Mouse (Mus musculus): ENCODE data around the gene Retsat. TPM values are rescaled to one million over a fixed set of nuclear protein-coding genes. Genes with fewer than 3 reads are reported as not detected.

Retsat gene
- total RNA-seq (2014; rRNA removed; ENCODE audit: low replicate concordance) = 21.8 and 41.8 TPM in 2 replicates
- polyA plus RNA-seq (2015; fragmentation: Nextera tagmentation; extraction: Ambion mirVana) = 64.4 and 69.1 TPM in 2 replicates

- Histone ChIP-seq H3K4me2 (ENCODE audit: low read depth, low read length) (peak within 1 kb of the TSS; percentile 77), H3K27me3 (ENCODE audit: control insufficient read depth, insufficient read depth, low read length) (no peaks in the 10 kb centered on the region), H3K4me1 (ENCODE audit: control insufficient read depth, insufficient read depth) (peaks cover 19% of the 10 kb centered on the region), H3K9me3 (replicated peaks; ENCODE audit: control insufficient read depth, low read length) (no peaks in the 10 kb centered on the region), H3K4me3 (ENCODE audit: low read depth, low read length) (peak within 1 kb of the TSS; percentile 62), H3K9ac (replicated peaks; ENCODE audit: low read depth, low read length) (peak within 1 kb of the TSS; percentile 63), H3K27ac (ENCODE audit: low read depth) (peak within 1 kb of the TSS; percentile 96), H3K36me3 (replicated peaks; ENCODE audit: control insufficient read depth, insufficient read depth, low read length) (peaks cover 11% of the 10 kb centered on the region; the same call in 1 of the 2 replicates)
- ATAC-seq (ENCODE audit: insufficient read depth, low read depth) (peak; percentile 88), DNase-seq (ENCODE audit: low spot score) (peak; percentile 99)
- WGBS = under 1% methylated on average over 38 of the region's 38 CpGs
- no peak for TF ChIP-seq CTCF (IDR thresholded peaks at IDR 0.05; ENCODE audit: low read depth)
- TF ChIP-seq EP300 (IDR thresholded peaks at IDR 0.05; ENCODE audit: low read depth) = peak; percentile 72; the same call in 1 of the 2 replicates
Observed at GRCm38 (mm10) chr6:72597956-72598753, at the start of gene Retsat, which contains the start of gene Elmod3. Retsat (plus strand) TSS chr6:72598475. Elmod3 (minus strand) TSS chr6:72598413.

DNA sequence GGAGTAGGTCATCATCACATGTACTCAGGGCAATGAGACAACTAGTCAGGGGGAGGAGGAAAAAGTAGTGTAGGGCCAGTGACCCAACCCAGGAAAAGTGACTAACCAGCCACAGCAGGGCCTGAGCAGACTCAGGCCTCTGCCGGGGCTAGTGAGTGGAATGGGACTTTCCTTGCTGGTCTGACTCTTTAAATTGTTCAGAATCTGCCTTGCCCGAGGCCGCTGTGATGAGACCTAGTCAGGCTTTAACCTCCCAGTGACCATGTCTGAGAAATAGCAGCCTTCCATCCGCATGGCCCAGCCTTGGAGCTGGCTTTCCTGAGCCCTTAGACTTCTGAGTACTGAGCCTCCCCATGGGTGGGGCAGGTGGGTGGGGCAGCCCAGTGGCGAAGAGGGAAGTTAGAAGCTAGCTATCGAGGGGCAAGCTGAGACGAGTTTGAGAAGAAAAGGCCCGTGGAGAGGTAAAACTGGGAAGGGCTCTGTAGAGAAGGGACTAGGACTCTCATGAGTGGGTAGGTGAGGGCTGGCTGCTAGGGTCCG is 49.2 kb upstream of the Retsat start:
- peak overlapping the region; percentile 18 for H3K27ac ChIP-seq (ENCODE audit: low read depth)
- no peak overlapping the region for H3K9ac ChIP-seq (replicated peaks; ENCODE audit: low read depth, low read length)
- no peaks in the 10 kb centered on the region for H3K36me3 ChIP-seq (replicated peaks; ENCODE audit: control insufficient read depth, insufficient read depth, low read length)
- ATAC-seq (ENCODE audit: insufficient read depth, low read depth) (no peak), DNase-seq (ENCODE audit: low spot score) (no peak)
- no peak overlapping the region for H3K4me3 ChIP-seq (ENCODE audit: low read depth, low read length)
- no peaks in the 10 kb centered on the region for H3K27me3 ChIP-seq (ENCODE audit: control insufficient read depth, insufficient read depth, low read length)
- H3K9me3 ChIP-seq (replicated peaks; ENCODE audit: control insufficient read depth, low read length) = no peaks in the 10 kb centered on the region
- H3K4me1 ChIP-seq (ENCODE audit: control insufficient read depth, insufficient read depth) = peaks cover 6% of the 10 kb centered on the region; the same call in 1 of the 2 replicates
- WGBS = 50% methylated on average over 9 of the region's 9 CpGs
- TF ChIP-seq CTCF (IDR thresholded peaks at IDR 0.05; ENCODE audit: low read depth) (no peak), EP300 (IDR thresholded peaks at IDR 0.05; ENCODE audit: low read depth) (no peak)
- H3K4me2 ChIP-seq (ENCODE audit: low read depth, low read length) = no peak overlapping the region

DNA sequence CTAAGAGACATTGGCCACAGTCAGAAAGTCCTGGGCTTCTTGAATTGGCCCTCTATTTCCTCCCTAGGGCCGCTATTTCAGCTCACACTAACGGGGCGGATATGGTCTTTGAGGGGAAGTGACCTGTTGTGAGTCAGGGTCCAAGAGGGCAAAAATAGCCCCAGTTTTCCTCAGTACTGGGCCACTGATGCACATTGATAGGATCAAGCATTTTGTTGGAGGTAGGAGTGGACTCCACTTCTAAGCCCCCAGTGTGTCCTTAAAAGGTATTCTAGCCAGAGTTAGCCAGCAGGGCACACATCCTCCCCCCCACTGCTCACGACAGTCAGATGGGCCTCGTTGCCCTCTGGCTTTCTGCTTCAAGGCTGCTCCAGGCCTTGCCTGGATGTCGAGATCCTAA is 48.2 kb upstream of the Retsat start:
- no peak for TF ChIP-seq CTCF (IDR thresholded peaks at IDR 0.05; ENCODE audit: low read depth)
- no peak for TF ChIP-seq EP300 (IDR thresholded peaks at IDR 0.05; ENCODE audit: low read depth)
- Histone ChIP-seq H3K4me2 (ENCODE audit: low read depth, low read length) (no peak overlapping the region), H3K9ac (replicated peaks; ENCODE audit: low read depth, low read length) (no peak overlapping the region), H3K27ac (ENCODE audit: low read depth) (peak overlapping the region; percentile 18), H3K4me3 (ENCODE audit: low read depth, low read length) (no peak overlapping the region), H3K9me3 (replicated peaks; ENCODE audit: control insufficient read depth, low read length) (no peaks in the 10 kb centered on the region), H3K36me3 (replicated peaks; ENCODE audit: control insufficient read depth, insufficient read depth, low read length) (no peaks in the 10 kb centered on the region), H3K4me1 (ENCODE audit: control insufficient read depth, insufficient read depth) (no peaks in the 10 kb centered on the region), H3K27me3 (ENCODE audit: control insufficient read depth, insufficient read depth, low read length) (no peaks in the 10 kb centered on the region)
- ATAC-seq (ENCODE audit: insufficient read depth, low read depth) (no peak), DNase-seq (ENCODE audit: low spot score) (no peak)
- WGBS = 54% methylated on average over 6 of the region's 6 CpGs

DNA sequence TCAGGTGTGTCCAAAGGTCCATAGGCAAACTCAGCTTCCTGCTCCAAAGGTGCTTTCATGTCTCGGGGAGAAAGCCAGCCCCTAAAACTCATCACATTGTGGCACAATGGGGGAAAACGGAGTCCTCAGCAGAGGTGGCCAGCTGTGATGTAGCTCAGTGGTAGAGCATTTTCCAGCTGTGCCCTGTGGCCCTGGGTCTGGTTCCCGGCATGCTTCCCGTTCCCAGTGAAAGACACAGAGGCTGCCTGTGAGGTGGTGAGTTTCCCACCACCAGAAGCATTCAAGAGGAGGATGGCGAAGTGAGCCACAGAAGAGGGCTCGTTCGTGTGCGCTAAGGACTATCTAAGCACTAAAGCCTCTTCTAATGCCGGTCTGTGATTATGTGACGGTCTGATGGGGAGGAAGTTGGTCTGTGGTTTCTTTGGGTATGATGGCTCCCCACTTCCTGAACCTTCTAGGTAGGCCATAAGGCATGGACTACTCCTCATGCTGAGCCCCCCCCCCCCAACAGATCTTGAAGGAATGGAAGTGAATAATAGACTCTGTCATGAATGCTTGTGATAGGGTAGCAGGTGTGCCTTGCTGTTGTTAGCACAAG is 47.7 kb upstream of the Retsat start:
- DNase-seq (ENCODE audit: low spot score) = no peak
- no peaks in the 10 kb centered on the region for H3K36me3 ChIP-seq (replicated peaks; ENCODE audit: control insufficient read depth, insufficient read depth, low read length)
- H3K9ac ChIP-seq (replicated peaks; ENCODE audit: low read depth, low read length) = no peak overlapping the region
- ATAC-seq (ENCODE audit: insufficient read depth, low read depth) = no peak
- TF ChIP-seq CTCF (IDR thresholded peaks at IDR 0.05; ENCODE audit: low read depth) (no peak), EP300 (IDR thresholded peaks at IDR 0.05; ENCODE audit: low read depth) (no peak)
- H3K9me3 ChIP-seq (replicated peaks; ENCODE audit: control insufficient read depth, low read length) = no peaks in the 10 kb centered on the region
- H3K4me1 ChIP-seq (ENCODE audit: control insufficient read depth, insufficient read depth) = no peaks in the 10 kb centered on the region
- H3K4me3 ChIP-seq (ENCODE audit: low read depth, low read length) = no peak overlapping the region
- no peaks in the 10 kb centered on the region for H3K27me3 ChIP-seq (ENCODE audit: control insufficient read depth, insufficient read depth, low read length)
- 76% methylated on average over 10 of the region's 10 CpGs for WGBS
- H3K27ac ChIP-seq (ENCODE audit: low read depth) = no peak overlapping the region
- H3K4me2 ChIP-seq (ENCODE audit: low read depth, low read length) = no peak overlapping the region

- peak overlapping the region; percentile 63 for H3K4me2 ChIP-seq (ENCODE audit: low read depth, low read length)
Observed at GRCm38 (mm10) chr6:72552171-72553078, 45.9 kb upstream of the Retsat start.

More at GRCm38 (mm10) chr6:72552171-72553078, 45.9 kb upstream of the Retsat start:
- H3K4me3 ChIP-seq (ENCODE audit: low read depth, low read length) = peak overlapping the region; percentile 42
- H3K36me3 ChIP-seq (replicated peaks; ENCODE audit: control insufficient read depth, insufficient read depth, low read length) = no peaks in the 10 kb centered on the region
- no peaks in the 10 kb centered on the region for H3K27me3 ChIP-seq (ENCODE audit: control insufficient read depth, insufficient read depth, low read length)
- DNase-seq (ENCODE audit: low spot score) (peak; percentile 88), ATAC-seq (ENCODE audit: insufficient read depth, low read depth) (peak; percentile 91)
- H3K4me1 ChIP-seq (ENCODE audit: control insufficient read depth, insufficient read depth) = no peaks in the 10 kb centered on the region
- H3K9ac ChIP-seq (replicated peaks; ENCODE audit: low read depth, low read length) = peak overlapping the region; percentile 56
- 17% methylated on average over 27 of the region's 27 CpGs for WGBS
- TF ChIP-seq EP300 (IDR thresholded peaks at IDR 0.05; ENCODE audit: low read depth) (0 out of 2 replicates have a peak, but pooled peaks have one; percentile 40), CTCF (IDR thresholded peaks at IDR 0.05; ENCODE audit: low read depth) (no peak; the same call in 1 of the 2 replicates)
- no peaks in the 10 kb centered on the region for H3K9me3 ChIP-seq (replicated peaks; ENCODE audit: control insufficient read depth, low read length)
- peak overlapping the region; percentile 82 for H3K27ac ChIP-seq (ENCODE audit: low read depth)
